Mouse (Mus musculus) MEL (cell line): Measurements from ENCODE around the gene Klhl31. TPM values are rescaled to one million over a fixed set of nuclear protein-coding genes. Genes with fewer than 3 reads are reported as not detected.

ENCODE experiments used
- DNase-seq: peaks from one replicate; pipeline ENCODE4 v3.0.0; 2011; ENCODE audit warnings: low read depth, low spot score
- H3K27ac ChIP-seq: 2 replicates; pipeline ENCODE4 v1.5.1; 2012; ENCODE audit warnings: low read depth, mild to moderate bottlenecking, control low read depth, low read length, moderate library complexity; ENCODE audit not compliant: control insufficient read depth
- H3K27me3 ChIP-seq, 2 experiments: fragments of 150-350 bp in 1 of 2; sonication (generic) in 1 of 2; 2 replicates each; pipeline ENCODE4 v1.6.1; 2012; ENCODE audit warnings: low read length in 2 of 2, mild to moderate bottlenecking in 2 of 2, improper control_type of control experiment in 1 of 2, moderate library complexity in 1 of 2; ENCODE audit not compliant: insufficient read depth in 2 of 2, control insufficient read depth in 1 of 2
- H3K36me3 ChIP-seq, 2 experiments: 2 replicates each; pipeline ENCODE4 v1.6.1; 2012 to 2014; ENCODE audit warnings: low read length in 2 of 2, improper control_type of control experiment in 1 of 2, inconsistent platforms in 1 of 2, mild to moderate bottlenecking in 1 of 2; ENCODE audit not compliant: insufficient read depth in 2 of 2, control insufficient read depth in 1 of 2
- H3K4me1 ChIP-seq, 2 experiments: fragments of 150-350 bp in 1 of 2; sonication (generic) in 1 of 2; 2 replicates each; pipeline ENCODE4 v1.6.1; 2012; ENCODE audit warnings: low read length in 2 of 2, improper control_type of control experiment in 1 of 2, mild to moderate bottlenecking in 1 of 2; ENCODE audit not compliant: insufficient read depth in 2 of 2, control insufficient read depth in 1 of 2
- H3K4me3 ChIP-seq, 2 experiments: fragments of 150-350 bp in 1 of 2; sonication (generic) in 1 of 2; 2 replicates each; pipeline ENCODE4 v1.5.1; 2012; ENCODE audit warnings: low read depth in 2 of 2, low read length in 2 of 2, mild to moderate bottlenecking in 2 of 2, moderate library complexity in 2 of 2, control low read depth in 1 of 2, improper control_type of control experiment in 1 of 2; ENCODE audit not compliant: control insufficient read depth in 1 of 2, insufficient read depth in 1 of 2
- H3K79me2 ChIP-seq: 2 replicates; pipeline ENCODE4 v1.6.1; 2012; ENCODE audit warnings: mild to moderate bottlenecking, low read length, moderate library complexity; ENCODE audit not compliant: control insufficient read depth, poor library complexity, insufficient read depth
- H3K9ac ChIP-seq: 2 replicates; pipeline ENCODE4 v1.6.1; 2012; ENCODE audit warnings: low read depth, mild to moderate bottlenecking, control low read depth, low read length, moderate library complexity; ENCODE audit not compliant: control insufficient read depth, poor library complexity, severe bottlenecking
- H3K9me3 ChIP-seq: fragments of 150-350 bp; sonication (generic); replicated peaks from 2 replicates; pipeline ENCODE4 v1.6.1; 2012; ENCODE audit warnings: mild to moderate bottlenecking, low read length, improper control_type of control experiment, moderate library complexity; ENCODE audit not compliant: insufficient read depth
- BHLHE40 ChIP-seq: IDR thresholded peaks from 2 replicates; pipeline ENCODE4 v1.6.1; 2012; ENCODE audit warnings: low read depth, mild to moderate bottlenecking, inconsistent platforms, low read length, improper control_type of control experiment, borderline replicate concordance
- CHD1 ChIP-seq: IDR thresholded peaks from 2 replicates; pipeline ENCODE4 v1.6.1; 2012; ENCODE audit warnings: low read depth, mild to moderate bottlenecking, inconsistent platforms, low read length, improper control_type of control experiment
- CTCF ChIP-seq, 3 experiments: IDR thresholded peaks in 2 of 3; conservative IDR thresholded peaks in 1 of 3; 2 replicates each; pipeline ENCODE4 v1.5.1; 2011 to 2012; ENCODE audit warnings: low read length in 3 of 3, low read depth in 2 of 3, mild to moderate bottlenecking in 2 of 3, improper control_type of control experiment in 1 of 3, inconsistent platforms in 1 of 3, mixed read lengths in 1 of 3, moderate library complexity in 1 of 3; ENCODE audit not compliant: control insufficient read depth in 1 of 3, insufficient read depth in 1 of 3, poor library complexity in 1 of 3, severe bottlenecking in 1 of 3
- ELF1 ChIP-seq: IDR thresholded peaks from 2 replicates; pipeline ENCODE4 v1.6.1; 2014; ENCODE audit warnings: low read depth, mild to moderate bottlenecking, inconsistent platforms, low read length, improper control_type of control experiment, moderate library complexity
- GABPA ChIP-seq: IDR thresholded peaks from 2 replicates; pipeline ENCODE4 v1.6.1; 2012; ENCODE audit warnings: low read depth, mild to moderate bottlenecking, inconsistent platforms, low read length, improper control_type of control experiment, moderate library complexity
- HCFC1 ChIP-seq: IDR thresholded peaks from 2 replicates; pipeline ENCODE4 v1.6.1; 2012; ENCODE audit warnings: low read depth, mild to moderate bottlenecking, inconsistent platforms, low read length, improper control_type of control experiment, moderate library complexity
- MAFK ChIP-seq: IDR thresholded peaks from 2 replicates; pipeline ENCODE4 v1.6.1; 2011; ENCODE audit warnings: low read depth, mild to moderate bottlenecking, low read length, improper control_type of control experiment, borderline replicate concordance
- MAZ ChIP-seq: IDR thresholded peaks from 2 replicates; pipeline ENCODE4 v1.6.1; 2012; ENCODE audit warnings: low read depth, mild to moderate bottlenecking, inconsistent platforms, low read length, improper control_type of control experiment
- MEF2A ChIP-seq: IDR thresholded peaks from 2 replicates; pipeline ENCODE4 v1.6.1; 2014; ENCODE audit warnings: low read depth, mild to moderate bottlenecking, inconsistent platforms, low read length, improper control_type of control experiment; ENCODE audit not compliant: poor library complexity, insufficient replicate concordance, severe bottlenecking; ENCODE audit errors: extremely low read depth
- MXI1 ChIP-seq: IDR thresholded peaks from 2 replicates; pipeline ENCODE4 v1.6.1; 2011; ENCODE audit warnings: mild to moderate bottlenecking, low read depth, low read length, improper control_type of control experiment
- RCOR1 ChIP-seq: IDR thresholded peaks from 2 replicates; pipeline ENCODE4 v1.6.1; 2012; ENCODE audit warnings: low read depth, mild to moderate bottlenecking, inconsistent platforms, low read length, improper control_type of control experiment
- SIN3A ChIP-seq: IDR thresholded peaks from 2 replicates; pipeline ENCODE4 v1.6.1; 2012; ENCODE audit warnings: low read length, improper control_type of control experiment, inconsistent platforms
- SMC3 ChIP-seq: IDR thresholded peaks from 2 replicates; pipeline ENCODE4 v1.6.1; 2011; ENCODE audit warnings: low read depth, low read length, improper control_type of control experiment
- TBP ChIP-seq: IDR thresholded peaks from 2 replicates; pipeline ENCODE4 v1.8.0; 2011; ENCODE audit warnings: low read depth, low read length, improper control_type of control experiment
- UBTF ChIP-seq: IDR thresholded peaks from 2 replicates; pipeline ENCODE4 v1.6.1; 2012; ENCODE audit warnings: low read depth, mild to moderate bottlenecking, inconsistent platforms, low read length, improper control_type of control experiment, moderate library complexity, borderline replicate concordance; ENCODE audit not compliant: insufficient read depth
- USF2 ChIP-seq, 2 experiments: IDR thresholded peaks; 2 replicates each; pipeline ENCODE4 v1.6.1; 2011 to 2012; ENCODE audit warnings: improper control_type of control experiment in 2 of 2, low read length in 2 of 2, borderline replicate concordance in 1 of 2, inconsistent platforms in 1 of 2, low read depth in 1 of 2, mild to moderate bottlenecking in 1 of 2; ENCODE audit not compliant: insufficient read depth in 1 of 2
- ZNF384 ChIP-seq: IDR thresholded peaks from 2 replicates; pipeline ENCODE4 v1.6.1; 2012; ENCODE audit warnings: low read depth, mild to moderate bottlenecking, inconsistent platforms, low read length, improper control_type of control experiment
- polyA plus RNA-seq, 2 experiments: library from polyadenylated mRNA; stranded (reverse) in 1 of 2; unstranded in 1 of 2; fragments of >175 nt in 1 of 2; fragments of >200 nt in 1 of 2; gene quantifications; 2 replicates each; pipeline versions ENCODE4 v1.2.1 to v1.2.4; 2012; ENCODE audit warnings: low replicate concordance in 2 of 2, low read depth in 1 of 2; ENCODE audit not compliant: insufficient read length in 2 of 2, insufficient read depth in 1 of 2, missing spikeins in 1 of 2
- total RNA-seq: library from RNA; depleted of rRNA; stranded (reverse); fragments of 300-350 nt; gene quantifications from 2 replicates; pipeline ENCODE4 v1.2.3, GENCODE M21; 2012

Gene Klhl31
- total and polyA plus RNA-seq, 3 experiments: not detected

GRCm38 (mm10) chr9:77620077-77620476 lies 16.2 kb upstream of the Klhl31 start:
- Histone ChIP-seq H3K9ac (no peak overlapping the region), H3K9me3 (no peaks in the 10 kb centered on the region)

DNA sequence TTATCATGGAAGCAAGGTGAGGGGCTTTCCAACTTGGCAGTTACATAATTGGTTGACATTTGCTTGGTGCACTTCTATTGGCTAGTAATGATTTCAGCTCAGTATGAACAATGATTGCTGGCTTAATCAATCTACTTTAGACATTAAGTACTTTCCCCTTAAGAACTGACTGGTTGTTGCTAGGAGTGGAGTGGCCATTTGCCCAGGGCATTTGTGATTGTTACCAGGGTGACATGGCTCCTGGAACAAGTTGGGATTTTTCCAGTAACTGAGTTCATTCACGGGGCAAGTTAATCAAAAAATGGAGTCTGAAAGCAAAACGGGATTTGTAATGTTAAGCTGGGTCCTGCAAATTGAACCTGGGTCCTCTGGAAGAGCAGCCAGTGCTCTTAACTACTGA lies 15.8 kb upstream of the Klhl31 start:
- Histone ChIP-seq H3K27ac (no peak overlapping the region), H3K9ac (no peak overlapping the region), H3K9me3 (no peaks in the 10 kb centered on the region), H3K4me1 (no peaks in the 10 kb centered on the region), H3K79me2 (no peaks in the 10 kb centered on the region), H3K4me3 (no peak overlapping the region), H3K27me3 (no peaks in the 10 kb centered on the region; a peak in 3 of 4 replicates), H3K36me3 (no peaks in the 10 kb centered on the region)
- DNase-seq: no peak
- TF ChIP-seq MEF2A (no peak), MAZ (no peak), ZNF384 (no peak), ELF1 (no peak), MAFK (no peak), CTCF (IDR thresholded peaks at IDR 0.05 in 2 of 3, conservative IDR thresholded peaks at IDR 0.05 in 1 of 3; ENCODE audit: control insufficient read depth in 1 of 3, insufficient read depth in 1 of 3, low read depth in 2 of 3, low read length in 3 of 3, poor library complexity in 1 of 3, severe bottlenecking in 1 of 3) (no peak), UBTF (no peak)

More at GRCm38 (mm10) chr9:77620077-77620476, 16.2 kb upstream of the Klhl31 start:
- no peaks in the 10 kb centered on the region for H3K36me3 ChIP-seq
- H3K4me1 ChIP-seq: no peaks in the 10 kb centered on the region
- H3K27me3 ChIP-seq: no peaks in the 10 kb centered on the region; a peak in 3 of 4 replicates
- H3K4me3 ChIP-seq: no peak overlapping the region
- H3K79me2 ChIP-seq: no peaks in the 10 kb centered on the region
- no peak overlapping the region for H3K27ac ChIP-seq
- TF ChIP-seq HCFC1: no peak
- no peak for TF ChIP-seq CTCF (IDR thresholded peaks at IDR 0.05 in 2 of 3, conservative IDR thresholded peaks at IDR 0.05 in 1 of 3; ENCODE audit: control insufficient read depth in 1 of 3, insufficient read depth in 1 of 3, low read depth in 2 of 3, low read length in 3 of 3, poor library complexity in 1 of 3, severe bottlenecking in 1 of 3)
- TF ChIP-seq SIN3A: no peak
- TF ChIP-seq RCOR1: no peak
- no peak for TF ChIP-seq BHLHE40
- no peak for TF ChIP-seq UBTF
- TF ChIP-seq MEF2A: no peak
- no peak for TF ChIP-seq USF2 (IDR thresholded peaks at IDR 0.05; ENCODE audit: borderline replicate concordance in 1 of 2, insufficient read depth in 1 of 2, low read depth in 1 of 2, low read length in 2 of 2)
- no peak for TF ChIP-seq GABPA
- no peak for TF ChIP-seq TBP
- no peak for TF ChIP-seq SMC3
- TF ChIP-seq CHD1: no peak
- TF ChIP-seq MXI1: no peak
- TF ChIP-seq ELF1: no peak
- DNase-seq: no peak
